Mouse (Mus musculus) left cerebral cortex, postnatal 14 days (tissue): ENCODE results near the gene Akr7a5. TPM values are rescaled to one million over a fixed set of nuclear protein-coding genes. Genes with fewer than 3 reads are reported as not detected.

Experiments
- DNase-seq, 2 experiments: peaks; one replicate each; pipeline ENCODE4 v3.0.0; 2021 to 2022; ENCODE audit warnings: low spot score in 2 of 2, mixed read lengths in 1 of 2
- intact Hi-C: fragments of 180-260 bp; cut with DNase I; formaldehyde crosslinking; loops from one replicate; pipeline ENCODE4 v1.15.1; 2025
- total RNA-seq, 2 experiments: library from RNA; stranded (reverse); gene quantifications; 2 replicates each; pipeline ENCODE4 v1.2.3; 2021

Akr7a5 gene
- total RNA-seq, 2 experiments from 2014 or later: 26.7 to 28.9 TPM

GRCm38 (mm10) chr4:139292038-139292437 is 18.5 kb upstream of the Akr7a5 start:
- DNase-seq: peak; percentile 33 to 60
- intact Hi-C loops: no loop called here

GRCm38 (mm10) chr4:139297566-139297965 is 13.0 kb upstream of the Akr7a5 start:
- intact Hi-C loops: no loop called here
- DNase-seq: peak; percentile 39 to 55

GRCm38 (mm10) chr4:139298671-139299366 is 11.7 kb upstream of the Akr7a5 start:
- no peak for DNase-seq
- intact Hi-C loops: no loop called here

- intact Hi-C loops: no loop called here
- no peak for DNase-seq
Measured at GRCm38 (mm10) chr4:139301780-139302179, 8.8 kb upstream of the Akr7a5 start.

- intact Hi-C loops: no loop called here
- DNase-seq: no peak
Measured at GRCm38 (mm10) chr4:139302241-139302640, 8.3 kb upstream of the Akr7a5 start.

GRCm38 (mm10) chr4:139305521-139305920 is 5.0 kb upstream of the Akr7a5 start:
- intact Hi-C loops: no loop called here
- DNase-seq: no peak

- intact Hi-C loops: no loop called here
- no peak for DNase-seq
Measured at GRCm38 (mm10) chr4:139307916-139308315, 2.6 kb upstream of the Akr7a5 start.

- intact Hi-C loops: no loop called here
- DNase-seq: no peak
Measured at GRCm38 (mm10) chr4:139309651-139310050, 893 bp upstream of the Akr7a5 start.

- DNase-seq: no peak
- intact Hi-C loops: no loop called here
Measured at GRCm38 (mm10) chr4:139310899-139311701, 556 bp downstream of the Akr7a5 start.

- no peak for DNase-seq
- intact Hi-C loops: no loop called here
Measured at GRCm38 (mm10) chr4:139311707-139312106, 1.2 kb downstream of the Akr7a5 start.

GRCm38 (mm10) chr4:139312632-139313031 is 2.1 kb downstream of the Akr7a5 start:
- intact Hi-C loops: no loop called here
- no peak for DNase-seq

GRCm38 (mm10) chr4:139318449-139318848 is 7.9 kb downstream of the Akr7a5 start:
- DNase-seq: no peak
- intact Hi-C loops: no loop called here

- no peak for DNase-seq
- intact Hi-C loops: no loop called here
Measured at GRCm38 (mm10) chr4:139319740-139320139, 9.2 kb downstream of the Akr7a5 start.

- peak in 1 of 2 experiments; percentile 25 for DNase-seq
- intact Hi-C loops: loop anchor here (10.0 kb wide), 1 partner anchor 406 kb away; no protein-coding TSS in a partner anchor
Measured at GRCm38 (mm10) chr4:139330605-139331004, 20.1 kb downstream of the Akr7a5 start.

- intact Hi-C loops: loop anchor here (10.0 kb wide), 1 partner anchor 410 kb away; no protein-coding TSS in a partner anchor
- no peak for DNase-seq
Measured at GRCm38 (mm10) chr4:139334631-139335295, 24.2 kb downstream of the Akr7a5 start.

GRCm38 (mm10) chr4:139335507-139335906 is 25.0 kb downstream of the Akr7a5 start:
- no peak for DNase-seq
- intact Hi-C loops: loop anchor here (10.0 kb wide), 1 partner anchor 411 kb away; no protein-coding TSS in a partner anchor

- intact Hi-C loops: loop anchor here (1.0 to 10.0 kb wide), 2 partner anchors 251 to 412 kb away; no protein-coding TSS in a partner anchor
- peak in 1 of 2 experiments; percentile 69 for DNase-seq
Measured at GRCm38 (mm10) chr4:139336822-139337483, 26.4 kb downstream of the Akr7a5 start.

- intact Hi-C loops: loop anchor here (10.0 kb wide), 1 partner anchor 413 kb away; no protein-coding TSS in a partner anchor
Measured at GRCm38 (mm10) chr4:139338145-139338544, 27.6 kb downstream of the Akr7a5 start.

GRCm38 (mm10) chr4:139340835-139341234 is 30.3 kb downstream of the Akr7a5 start:
- DNase-seq: no peak
- intact Hi-C loops: no loop called here

More at GRCm38 (mm10) chr4:139338145-139338544, 27.6 kb downstream of the Akr7a5 start:
- no peak for DNase-seq
